Mouse (Mus musculus) left cerebral cortex, adult 11 months (tissue): ENCODE measurements around the gene Ccr10.

Experiments used
- DNase-seq: peaks from one replicate; pipeline ENCODE4 v3.0.0; 2022; ENCODE audit warnings: low spot score

Gene Ccr10

DNA sequence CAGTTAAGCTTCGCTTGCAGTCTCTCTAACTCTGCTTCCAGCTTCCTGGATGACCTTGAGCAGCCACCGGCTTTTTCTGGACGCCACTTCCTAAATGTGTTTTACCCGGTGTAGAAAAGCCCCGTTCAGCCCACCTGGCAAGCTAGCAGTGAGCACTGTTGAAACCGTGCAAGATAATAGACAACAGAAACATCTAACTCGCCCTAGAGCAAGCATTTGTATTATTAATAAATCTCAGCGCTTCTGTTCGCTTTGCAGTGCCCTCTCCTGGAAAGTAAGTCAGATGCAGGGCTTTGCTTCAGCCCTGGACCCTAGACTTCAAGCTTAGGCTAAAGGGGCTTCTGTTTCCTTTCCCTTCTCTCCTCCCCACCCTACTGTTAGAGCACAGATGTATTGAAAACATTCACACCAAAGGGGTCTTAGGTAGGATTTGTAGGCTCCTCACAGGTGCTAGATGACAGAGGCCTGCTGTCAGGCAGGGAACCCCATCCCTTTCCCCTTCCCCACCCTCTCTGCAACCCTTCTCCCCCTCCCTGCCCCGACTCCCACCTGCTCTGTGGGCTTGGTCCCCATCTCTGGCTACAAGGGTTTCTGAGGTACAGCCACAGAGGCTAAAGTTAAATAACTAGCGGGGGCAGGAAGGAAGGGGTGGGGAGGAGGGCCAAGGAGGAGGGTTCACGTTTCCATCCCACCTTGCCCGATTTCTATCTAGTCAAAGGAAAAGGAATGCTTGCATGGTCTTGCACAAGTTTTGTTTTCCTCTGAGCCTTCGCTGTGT lies at the start of gene Ccr10:
TSS of gene Ccr10 (minus strand) at position 593 of the 778 bp plus-strand sequence.
- no peak for DNase-seq

- no peak for DNase-seq
Measured at GRCm38 (mm10) chr11:101224337-101224736, 49.1 kb upstream of the Ccr10 start.

DNA sequence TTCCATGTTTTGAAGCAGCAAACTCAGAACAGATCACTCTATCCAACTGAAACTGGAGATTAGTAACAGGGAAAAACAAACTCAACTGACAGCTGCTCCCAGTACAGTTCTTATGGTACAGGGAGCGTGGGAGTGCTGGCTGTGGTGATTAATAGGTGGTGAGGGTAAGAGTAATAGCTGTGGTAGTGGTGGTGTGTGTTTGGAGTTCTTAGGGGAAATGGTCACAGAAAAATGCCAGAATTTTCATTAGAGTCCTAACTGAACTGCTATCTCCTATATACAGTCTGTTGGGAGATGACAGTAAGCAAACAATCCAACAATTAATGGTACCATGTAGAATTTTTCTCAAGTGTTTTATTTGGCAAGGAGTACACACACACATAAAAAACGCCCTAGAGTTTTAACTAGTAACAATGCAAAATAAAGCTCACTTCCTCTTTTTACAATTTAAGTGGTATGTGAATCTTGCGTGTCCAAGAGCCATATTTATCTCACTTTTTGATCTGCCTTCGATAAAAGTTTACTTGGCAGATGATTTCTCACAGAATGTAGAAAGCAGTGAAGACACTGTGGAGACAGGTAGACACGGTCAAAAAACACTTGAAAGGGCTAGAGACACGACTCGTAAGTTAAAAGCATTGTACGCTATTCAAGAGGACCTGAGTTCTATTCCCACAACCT lies 46.2 kb upstream of the Ccr10 start:
- no peak for DNase-seq

GRCm38 (mm10) chr11:101220853-101221252 lies 45.6 kb upstream of the Ccr10 start:
- DNase-seq, result no peak

- no peak for DNase-seq
Measured at GRCm38 (mm10) chr11:101218436-101219055, 43.3 kb upstream of the Ccr10 start.

DNA sequence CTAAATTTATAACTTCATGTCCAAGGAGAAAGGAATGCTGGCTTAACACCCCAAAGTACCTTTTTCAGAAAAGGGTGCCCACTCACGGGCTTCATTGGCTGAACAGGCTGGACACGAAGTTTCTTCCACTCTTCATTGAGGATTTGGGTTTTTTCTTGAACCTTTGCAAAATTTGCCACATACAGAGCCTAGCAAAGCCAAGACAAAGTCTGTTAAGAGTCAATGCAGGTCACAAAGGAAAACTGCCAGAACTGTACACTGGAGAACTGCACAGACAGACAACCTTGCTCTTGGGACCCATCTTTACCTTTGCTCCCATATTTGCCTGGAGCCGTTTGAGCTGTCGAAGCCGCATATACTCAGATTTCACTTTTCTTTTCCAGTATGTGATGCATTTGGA lies 41.7 kb upstream of the Ccr10 start:
- DNase-seq, result no peak

DNA sequence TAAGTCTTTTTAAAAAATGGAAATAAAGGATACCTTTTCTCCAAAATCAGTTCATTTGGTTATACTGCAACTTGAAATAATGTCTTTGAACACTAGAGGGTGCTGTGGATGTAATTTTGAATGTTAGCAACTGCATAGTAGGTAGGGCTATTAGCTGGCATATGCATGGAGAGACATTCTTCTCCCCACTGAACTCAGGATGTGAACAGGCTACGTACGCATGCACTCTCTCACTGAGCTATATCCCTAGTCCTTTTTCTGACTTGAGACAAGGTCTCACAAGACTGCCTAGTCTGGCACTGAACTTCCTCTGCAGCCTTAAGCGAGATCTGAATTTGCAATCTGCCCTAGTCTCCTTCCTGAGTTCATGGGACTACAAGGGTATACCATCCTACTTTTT lies 36.7 kb upstream of the Ccr10 start:
- DNase-seq, result no peak

DNA sequence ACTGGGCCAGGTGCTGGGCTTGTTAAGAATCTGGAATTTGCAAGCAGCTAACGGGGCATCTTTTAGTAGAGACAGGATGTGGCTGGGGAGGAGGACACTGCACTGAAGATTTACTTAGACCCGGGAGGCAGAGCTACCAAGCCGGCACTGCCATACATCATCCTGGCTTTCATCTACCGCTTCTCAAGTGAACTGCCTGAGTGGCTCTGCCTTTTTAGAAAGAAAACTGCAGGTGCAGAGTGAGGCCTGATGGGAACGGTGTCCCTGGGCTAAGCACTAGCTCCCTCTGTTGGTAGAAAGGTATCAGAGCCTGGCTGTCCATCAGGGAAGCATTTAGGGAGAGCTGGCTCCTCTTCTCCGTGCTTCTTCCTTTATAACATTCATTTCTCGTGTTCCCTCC lies 25.7 kb upstream of the Ccr10 start:
- DNase-seq, result no peak

- no peak for DNase-seq
Measured at GRCm38 (mm10) chr11:101199555-101199954, 24.3 kb upstream of the Ccr10 start.

- DNase-seq, result no peak
Measured at GRCm38 (mm10) chr11:101196175-101196574, 20.9 kb upstream of the Ccr10 start.

GRCm38 (mm10) chr11:101195571-101195970 lies 20.3 kb upstream of the Ccr10 start:
- no peak for DNase-seq

DNA sequence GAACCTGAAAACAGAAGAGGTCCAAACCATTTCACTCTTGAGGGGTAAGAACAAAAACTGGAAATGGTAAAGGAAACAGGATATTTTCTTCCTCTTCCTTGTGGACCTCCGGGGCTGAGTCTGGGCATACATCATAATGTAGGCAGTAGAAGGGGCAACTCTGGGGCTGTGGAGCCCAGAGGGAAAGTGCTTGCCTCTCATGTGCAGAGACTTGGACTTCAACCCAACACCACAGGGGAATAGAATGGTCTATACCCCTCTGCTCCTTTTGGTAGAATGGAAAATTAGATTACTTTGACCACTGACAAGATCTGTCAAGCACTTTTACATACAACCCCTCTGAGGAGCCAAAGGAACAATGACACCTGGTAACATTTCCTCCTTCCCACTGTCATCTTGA lies 19.9 kb upstream of the Ccr10 start:
- DNase-seq, result no peak

DNA sequence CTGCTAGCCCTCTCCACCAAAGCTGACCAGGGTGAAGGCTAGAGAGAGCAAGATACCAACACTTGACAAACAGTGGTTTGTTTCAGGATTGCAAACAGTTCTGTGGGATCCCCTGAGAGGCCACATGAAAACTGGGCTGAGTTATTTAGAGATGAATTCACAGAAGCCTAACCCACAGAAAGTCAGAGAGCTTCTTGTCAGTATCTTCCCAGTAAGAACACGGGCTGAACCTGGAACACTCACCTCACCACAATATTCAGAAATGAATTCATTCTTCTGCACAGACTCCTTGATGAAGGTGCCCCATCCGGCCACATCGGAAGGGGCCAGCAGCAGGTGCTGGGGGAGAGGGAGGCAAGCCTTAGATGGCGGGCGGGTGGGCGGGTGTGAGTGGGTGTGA lies 19.4 kb upstream of the Ccr10 start:
- DNase-seq, result no peak

- DNase-seq, result no peak
Measured at GRCm38 (mm10) chr11:101194137-101194536, 18.9 kb upstream of the Ccr10 start.

- DNase-seq, result no peak
Measured at GRCm38 (mm10) chr11:101193076-101193475, 17.8 kb upstream of the Ccr10 start.

GRCm38 (mm10) chr11:101192646-101193045 lies 17.4 kb upstream of the Ccr10 start:
- DNase-seq, result no peak

- no peak for DNase-seq
Measured at GRCm38 (mm10) chr11:101191919-101192470, 16.8 kb upstream of the Ccr10 start.

DNA sequence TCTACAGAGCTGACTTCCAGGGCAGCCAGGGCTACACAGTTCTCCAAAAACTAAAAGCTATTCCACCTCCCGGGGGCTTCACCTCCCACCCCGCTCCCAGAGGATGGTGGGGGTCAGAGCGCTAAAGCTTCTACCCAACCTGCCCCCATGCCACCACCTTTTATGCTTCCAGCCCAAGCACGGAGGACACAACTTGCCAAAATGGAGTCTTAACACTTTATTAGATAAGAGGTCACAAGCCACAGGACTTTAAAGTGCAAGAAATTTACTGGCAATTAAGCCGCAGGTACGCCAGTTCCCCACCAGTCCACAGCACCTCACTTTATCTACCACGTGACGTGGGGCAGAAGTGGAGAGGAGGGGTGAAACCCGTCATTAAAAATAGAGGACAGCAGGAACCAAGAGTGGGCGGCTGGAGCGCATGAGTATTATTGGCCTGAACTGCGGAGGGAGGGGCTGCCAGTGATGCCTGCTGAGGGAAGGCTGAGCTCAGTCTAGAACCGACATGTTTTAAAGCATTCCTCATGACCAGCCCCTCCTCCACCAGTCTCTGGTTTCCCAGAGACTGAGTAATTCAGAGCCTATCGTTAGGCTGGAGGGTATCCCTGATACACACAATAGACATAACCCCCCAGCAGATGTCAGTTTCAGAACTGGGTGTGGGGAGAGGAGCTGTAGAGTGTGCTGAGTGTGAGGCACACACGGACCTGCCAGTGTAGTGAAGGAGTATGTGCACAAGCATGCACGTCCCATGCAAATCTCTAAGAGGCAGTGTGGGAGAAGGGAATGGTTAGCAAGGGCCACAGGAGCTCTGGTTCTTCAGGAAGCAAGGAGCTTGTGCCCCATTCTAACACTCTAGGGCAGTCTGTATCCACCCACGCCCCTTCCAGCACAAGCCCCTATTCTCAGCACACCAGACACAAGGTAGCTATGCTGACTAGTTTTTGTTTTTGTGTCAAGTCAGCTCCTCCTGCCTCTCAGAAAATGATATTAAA lies 16.0 kb upstream of the Ccr10 start:
- DNase-seq, result no peak

- no peak for DNase-seq
Measured at GRCm38 (mm10) chr11:101190181-101190912, 15.1 kb upstream of the Ccr10 start.

DNA sequence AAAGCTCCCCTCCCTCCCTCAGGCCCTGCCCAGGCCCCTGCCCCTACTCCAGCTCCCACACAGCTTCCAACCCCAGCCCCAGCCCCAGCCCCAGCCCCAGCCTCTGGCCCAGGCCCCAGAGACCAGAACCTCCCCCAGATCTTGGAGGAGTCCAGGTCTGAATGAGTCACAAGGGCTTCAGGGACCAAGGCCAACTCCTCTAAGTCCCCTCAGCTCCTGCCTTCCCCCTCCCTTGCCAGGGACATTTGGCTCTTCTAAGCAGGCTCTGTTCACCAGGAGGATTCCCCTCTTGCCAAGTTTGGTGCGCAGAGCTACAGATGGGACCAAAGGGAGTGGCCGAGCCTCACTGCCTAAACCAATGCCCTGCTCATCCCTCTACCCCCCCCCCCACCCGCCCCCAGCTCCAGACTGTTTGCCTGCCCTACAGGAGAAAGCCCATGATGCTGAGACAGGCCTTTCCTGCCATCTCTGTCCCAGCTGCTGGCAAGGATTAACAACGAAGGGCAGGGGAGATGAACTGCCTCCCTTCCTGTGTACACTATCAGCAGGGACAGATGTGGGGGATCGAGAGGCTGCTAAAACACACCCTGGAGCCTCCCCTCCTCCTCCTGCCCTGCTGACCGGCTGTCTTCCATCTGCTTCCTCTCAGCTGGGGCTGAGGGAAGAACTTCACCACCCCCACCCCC lies 14.4 kb upstream of the Ccr10 start:
- DNase-seq, result no peak
